Mouse (Mus musculus): ENCODE results near the gene Pald1.

Gene Pald1

GRCm38 (mm10) chr10:61364431-61364830, 18.9 kb downstream of the Pald1 start:
- DNase-seq = no peak

- no peak for DNase-seq
Observed at GRCm38 (mm10) chr10:61362992-61363391, 20.3 kb downstream of the Pald1 start.

- DNase-seq = no peak
Observed at GRCm38 (mm10) chr10:61362483-61362882, 20.8 kb downstream of the Pald1 start.

DNA sequence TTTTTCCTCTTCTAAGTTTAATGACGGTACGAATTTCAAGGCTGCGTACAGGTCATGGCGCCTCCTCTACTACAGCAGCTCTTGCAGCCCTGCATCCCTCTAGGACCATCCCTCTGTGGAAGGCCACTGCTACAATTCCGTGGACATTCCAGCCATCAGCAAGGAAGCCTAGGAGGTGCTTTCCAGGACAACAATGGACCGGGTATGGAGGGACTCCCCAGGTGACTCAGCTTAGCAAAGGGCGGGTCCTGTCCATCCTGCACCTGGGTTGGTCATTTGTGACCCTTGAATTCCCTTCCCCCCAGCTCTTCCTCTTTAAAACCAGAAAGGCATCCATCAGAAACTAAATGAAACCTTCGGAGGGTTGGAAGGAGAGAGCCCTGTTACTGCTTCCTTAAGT, 22.7 kb downstream of the Pald1 start:
- DNase-seq = no peak

DNA sequence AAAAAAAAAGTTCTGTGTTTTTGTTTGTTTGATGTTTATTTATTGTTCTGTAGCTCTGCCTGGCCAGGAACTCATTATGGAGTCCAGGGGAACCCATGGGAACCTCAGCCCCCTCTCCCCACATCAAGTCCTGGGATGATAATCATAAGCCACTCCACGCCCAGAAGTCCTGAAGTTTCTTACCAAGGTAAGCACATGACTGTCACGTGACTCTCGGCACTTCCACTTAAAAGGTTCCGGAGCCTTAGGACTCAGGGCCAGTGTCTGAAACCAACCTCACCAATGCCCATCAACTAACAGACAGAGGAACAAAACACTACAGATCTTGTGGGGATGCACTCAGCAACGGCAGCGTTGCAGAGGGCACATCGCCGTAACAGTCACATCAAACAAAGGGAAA, 23.9 kb downstream of the Pald1 start:
- DNase-seq = no peak

DNA sequence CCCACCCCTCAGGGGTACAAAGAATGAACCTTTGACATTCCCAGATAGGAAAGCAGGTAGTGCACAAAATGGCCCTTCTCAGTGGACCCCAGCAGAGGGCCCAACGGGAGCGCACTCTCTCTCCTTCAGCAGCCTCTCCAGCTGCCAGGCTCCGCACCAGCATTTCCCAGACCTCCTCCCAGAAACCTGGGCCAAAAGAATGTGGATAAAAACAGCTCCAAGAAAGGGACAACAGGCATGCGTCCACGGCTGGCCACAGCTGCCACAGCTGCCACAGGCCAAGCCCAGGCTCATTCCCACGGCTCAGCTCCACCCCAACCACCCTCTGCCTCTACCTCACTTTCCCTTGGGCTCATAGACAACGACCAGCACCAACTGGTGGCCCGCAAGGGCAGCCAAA, 25.7 kb downstream of the Pald1 start:
- no peak for DNase-seq

- DNase-seq = no peak
Observed at GRCm38 (mm10) chr10:61356568-61356967, 26.8 kb downstream of the Pald1 start.

DNA sequence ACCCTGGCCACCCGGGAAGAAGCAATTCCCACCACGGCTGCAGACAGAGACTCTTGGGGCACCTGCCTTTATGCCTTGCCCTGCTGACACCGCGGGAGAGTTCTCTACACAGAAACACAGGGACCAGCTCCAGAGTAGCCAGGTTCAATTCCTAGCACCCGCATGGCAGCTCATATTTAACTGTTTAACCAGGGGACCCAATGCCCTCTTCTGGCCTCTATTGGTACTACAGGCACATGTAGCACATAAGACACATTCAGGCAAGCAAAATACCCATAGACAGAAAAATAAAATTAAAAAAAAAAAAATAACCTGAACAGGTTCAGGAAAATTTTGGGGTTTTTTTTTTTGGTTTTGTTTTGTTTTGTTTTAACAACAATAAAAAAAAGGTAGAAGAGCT, 27.2 kb downstream of the Pald1 start:
- DNase-seq = no peak

DNA sequence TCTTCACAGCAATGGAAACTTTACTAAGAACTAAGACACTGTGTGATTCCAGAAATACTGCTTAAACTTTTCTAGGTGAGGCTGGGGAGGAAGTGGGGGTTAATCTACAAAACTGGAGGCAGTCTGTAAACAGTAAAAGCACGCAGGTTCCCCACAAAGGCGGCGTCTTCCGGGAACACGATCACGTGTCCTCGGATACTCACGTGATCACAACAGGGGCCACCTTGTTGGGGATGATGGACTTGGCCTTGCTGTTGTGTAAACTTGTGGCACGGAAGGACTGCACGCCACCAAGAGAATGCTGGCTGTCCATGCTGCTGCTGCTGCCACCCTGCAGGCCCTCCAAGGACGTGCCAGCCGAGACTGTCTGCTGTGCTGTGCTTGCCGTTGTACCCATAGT, 27.7 kb downstream of the Pald1 start:
- no peak for DNase-seq

- DNase-seq = no peak
Observed at GRCm38 (mm10) chr10:61351216-61351615, 32.1 kb downstream of the Pald1 start.

DNA sequence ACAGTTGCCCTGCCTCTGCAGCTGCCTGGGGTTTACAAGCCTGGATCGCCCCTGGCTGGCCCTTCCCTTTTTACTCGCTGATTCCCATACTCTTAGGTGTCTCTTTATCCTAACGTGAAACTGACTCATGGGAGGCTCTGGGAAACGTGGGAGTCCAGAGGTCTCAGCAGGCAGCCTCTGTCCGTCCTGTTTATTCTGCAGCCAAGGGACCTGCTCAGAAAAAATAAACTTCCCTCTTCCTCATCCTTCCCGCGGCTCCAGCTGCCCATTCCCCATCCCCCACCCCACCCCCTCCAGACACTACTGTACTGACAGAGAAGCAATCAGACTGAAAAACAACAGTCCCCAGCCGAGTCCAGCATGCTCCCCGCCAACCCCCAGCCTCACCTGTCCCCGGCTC, 37.0 kb downstream of the Pald1 start:
- DNase-seq = no peak

- DNase-seq = no peak
Observed at GRCm38 (mm10) chr10:61345179-61345578, 38.2 kb downstream of the Pald1 start.

GRCm38 (mm10) chr10:61343950-61344349, 39.4 kb downstream of the Pald1 start:
- DNase-seq = peak; percentile 66

DNA sequence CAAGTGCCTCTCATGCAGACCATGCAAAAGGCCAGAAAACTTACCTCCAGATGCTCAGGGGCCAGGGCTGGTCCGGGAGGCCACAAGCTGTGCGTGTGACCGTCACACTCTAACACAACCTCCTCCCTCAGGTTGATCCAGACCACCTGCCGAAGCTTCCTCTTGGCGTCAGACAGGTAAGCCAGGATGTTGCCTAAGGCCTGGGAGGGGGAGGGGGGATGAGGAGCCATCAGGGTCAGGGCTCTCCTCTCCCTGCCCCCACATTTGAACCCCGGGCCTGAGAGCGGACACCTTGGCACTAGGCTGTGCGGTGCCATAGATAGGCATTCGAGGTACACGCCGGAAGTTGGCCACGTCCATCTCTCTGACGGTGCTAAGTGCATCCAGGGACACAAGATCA, 40.6 kb downstream of the Pald1 start:
- no peak for DNase-seq

DNA sequence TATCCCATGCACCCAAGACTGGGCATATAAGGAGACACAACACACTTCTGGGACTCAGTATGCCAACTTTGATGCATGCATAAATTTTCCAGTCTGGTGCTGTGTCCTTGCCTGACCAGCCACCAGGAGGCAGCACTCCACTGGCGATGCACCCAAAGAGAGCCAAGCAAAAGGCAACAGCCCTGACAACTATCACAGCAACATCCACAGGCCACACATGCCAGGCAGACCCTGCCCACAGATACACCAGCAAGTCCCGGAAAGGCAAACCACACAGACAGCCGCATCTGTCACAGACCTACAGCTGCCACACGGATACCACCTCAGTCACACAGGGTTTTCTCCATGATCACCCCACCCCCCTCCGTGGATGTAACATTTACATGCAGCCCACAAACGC, 41.8 kb downstream of the Pald1 start:
- peak; percentile 77 for DNase-seq

- DNase-seq = no peak
Observed at GRCm38 (mm10) chr10:61341045-61341444, 42.3 kb downstream of the Pald1 start.

GRCm38 (mm10) chr10:61340247-61340646, 43.1 kb downstream of the Pald1 start:
- DNase-seq = no peak

DNA sequence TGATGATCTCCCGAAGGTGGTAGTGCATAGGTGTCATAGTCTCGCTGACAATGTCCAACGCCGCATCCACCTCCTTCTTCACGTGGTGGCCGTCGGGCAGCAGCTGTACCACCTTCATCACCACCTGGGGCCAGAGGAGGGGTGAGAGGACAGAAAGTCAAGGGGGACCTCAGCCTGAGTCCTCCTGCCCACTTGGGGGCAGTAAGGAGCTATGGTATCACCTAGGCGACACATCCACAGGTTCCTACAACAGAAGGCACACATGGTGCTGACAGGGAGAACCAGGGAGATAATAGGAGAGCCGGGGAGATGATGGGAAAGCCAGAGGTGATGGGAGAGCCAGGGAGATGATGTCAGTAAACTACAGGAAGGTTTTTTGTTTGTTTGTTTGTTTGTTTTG, 44.1 kb downstream of the Pald1 start:
- no peak for DNase-seq

GRCm38 (mm10) chr10:61337665-61338064, 45.7 kb downstream of the Pald1 start:
- no peak for DNase-seq

GRCm38 (mm10) chr10:61336592-61336991, 46.7 kb downstream of the Pald1 start:
- DNase-seq = no peak

DNA sequence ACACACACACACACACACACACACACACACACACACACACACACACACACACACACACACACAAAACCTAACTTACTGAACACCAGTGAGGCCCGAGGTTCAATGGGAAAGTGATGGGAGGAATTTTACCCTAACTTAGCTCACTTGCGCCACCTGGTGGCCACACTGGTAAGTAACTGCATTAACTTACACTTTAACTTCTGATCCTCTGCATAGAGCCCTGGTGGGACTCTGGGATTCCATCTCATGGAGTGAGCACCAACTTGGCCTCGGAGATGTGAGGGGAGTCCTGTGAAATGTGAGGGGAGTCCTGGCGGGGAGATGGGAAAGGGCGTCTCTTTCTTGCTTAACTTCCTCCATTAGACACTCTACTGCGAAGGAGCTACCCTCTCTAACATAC, 47.2 kb downstream of the Pald1 start:
- DNase-seq = peak; percentile 84

GRCm38 (mm10) chr10:61334545-61334944, 48.8 kb downstream of the Pald1 start:
- DNase-seq = no peak

DNA sequence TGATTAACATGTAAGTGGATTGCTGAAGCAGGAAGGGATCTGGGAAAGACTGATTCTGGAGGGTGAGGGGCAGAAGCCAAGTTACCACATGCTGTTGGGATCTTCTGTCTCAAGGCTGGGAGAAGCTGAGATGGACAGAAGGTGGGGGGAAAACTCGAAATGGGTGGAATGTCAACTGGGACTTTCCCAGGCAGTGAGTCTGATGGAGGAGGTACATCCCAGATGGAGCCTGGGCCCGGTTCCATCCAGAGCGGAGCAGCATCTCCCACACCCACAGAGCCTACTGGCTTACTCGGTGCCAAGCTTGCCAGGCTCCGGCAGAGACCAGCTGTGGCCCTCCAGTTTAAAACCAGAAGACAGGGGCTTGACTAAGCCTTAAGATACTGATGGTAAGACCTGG, 52.3 kb downstream of the Pald1 start:
- no peak for DNase-seq

DNA sequence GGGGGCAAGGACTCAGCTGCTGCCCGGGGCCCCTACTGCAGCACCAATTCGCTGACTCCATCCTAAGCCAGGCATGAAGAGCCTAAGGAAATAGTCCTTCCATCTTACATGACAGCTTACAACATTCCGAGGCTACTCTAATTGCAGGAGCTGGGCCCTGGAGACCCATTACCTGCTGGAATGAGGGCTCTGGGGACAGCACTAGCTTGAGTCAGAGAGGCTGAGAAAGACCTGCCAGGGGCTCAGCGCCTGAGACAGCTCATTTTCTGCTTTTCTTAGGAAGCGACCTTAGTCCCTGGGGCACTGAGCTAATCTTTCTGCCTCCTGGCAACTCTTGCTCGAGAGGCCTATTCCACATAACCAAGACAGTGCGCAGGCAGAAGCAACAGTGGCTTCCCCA, 54.4 kb downstream of the Pald1 start:
- DNase-seq = no peak

- no peak for DNase-seq
Observed at GRCm38 (mm10) chr10:61327545-61327944, 55.8 kb downstream of the Pald1 start.

DNA sequence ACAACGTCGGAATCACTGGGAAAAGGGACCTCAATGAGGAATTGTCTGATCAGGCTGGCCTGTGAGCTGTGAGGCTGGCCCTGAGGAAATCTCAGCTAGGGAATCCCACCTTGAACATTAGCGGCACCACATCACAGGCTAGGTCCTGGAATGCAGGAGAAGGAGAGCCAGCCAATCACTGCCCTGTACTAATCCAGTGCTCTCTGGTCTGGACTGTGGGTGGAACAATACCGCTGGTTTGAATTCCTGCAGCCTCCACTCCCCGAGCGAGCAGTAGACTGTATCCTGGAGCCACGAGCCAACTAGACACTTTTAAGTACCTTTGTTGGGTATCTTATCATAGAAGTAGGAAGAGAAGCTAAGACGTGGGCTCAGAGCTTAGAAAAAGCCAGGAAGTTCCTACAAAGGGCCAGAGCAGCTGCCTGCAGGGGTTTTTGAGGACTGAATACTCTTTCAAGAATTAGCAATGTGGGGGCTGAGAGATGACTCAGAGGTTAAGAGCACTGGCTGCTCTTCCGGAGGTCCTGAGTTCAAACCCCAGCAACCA, 57.5 kb downstream of the Pald1 start:
- no peak for DNase-seq

Data from kidney, adult 18-20 months (tissue).